Mouse (Mus musculus) midbrain, embryonic 15.5 days (tissue): Measurements from ENCODE around the gene Wdr53. TPM values are rescaled to one million over a fixed set of nuclear protein-coding genes. Genes with fewer than 3 reads are reported as not detected.
"Not testable (repeated sequence)": the region's sequence is repeated elsewhere in the genome, so short reads cannot be mapped to it uniquely, and the experiment has no call there.

Source experiments
- ATAC-seq: fragments of 200-750 bp; cut with Nextera tagmentation; replicated peaks from 2 replicates; pipeline ENCODE4 v1.8.0; 2017; ENCODE audit warnings: moderate TSS enrichment
- H3K27ac ChIP-seq: fragments of 300-500 bp; sonication (generic); 2 replicates; pipeline ENCODE4 v1.5.1; 2015; ENCODE audit warnings: mild to moderate bottlenecking, inconsistent platforms
- H3K27me3 ChIP-seq: fragments of 300-500 bp; sonication (generic); replicated peaks from 2 replicates; pipeline ENCODE4 v1.6.1; 2015; ENCODE audit warnings: inconsistent platforms
- H3K36me3 ChIP-seq: fragments of 300-500 bp; sonication (generic); replicated peaks from 2 replicates; pipeline ENCODE4 v1.6.1; 2015; ENCODE audit warnings: inconsistent platforms
- H3K4me1 ChIP-seq: fragments of 300-500 bp; sonication (generic); 2 replicates; pipeline ENCODE4 v1.6.1; 2015; ENCODE audit warnings: inconsistent platforms
- H3K4me2 ChIP-seq: fragments of 300-500 bp; sonication (generic); 2 replicates; pipeline ENCODE4 v1.6.1; 2015; ENCODE audit warnings: inconsistent platforms, mild to moderate bottlenecking, moderate library complexity
- H3K4me3 ChIP-seq: fragments of 300-500 bp; sonication (generic); 2 replicates; pipeline ENCODE4 v1.5.1; 2015; ENCODE audit warnings: mild to moderate bottlenecking, inconsistent platforms
- H3K9ac ChIP-seq: fragments of 300-500 bp; sonication (generic); 2 replicates; pipeline ENCODE4 v1.6.1; 2015; ENCODE audit warnings: mild to moderate bottlenecking, inconsistent platforms
- H3K9me3 ChIP-seq: fragments of 300-500 bp; sonication (generic); 2 replicates; pipeline ENCODE4 v1.6.1; 2016; ENCODE audit warnings: inconsistent platforms
- WGBS: fragments of 180-500 bp; shearing (Covaris S2); methylation state at CpG from one replicate; pipeline ENCODE4 v1.1.7; 2015; ENCODE audit warnings: mixed read lengths; 5-methylcytosine and 5-hydroxymethylcytosine counted together
- polyA plus RNA-seq: library from polyadenylated mRNA; unstranded; fragments of >200 nt; fragmentation: Nextera tagmentation; extraction: Ambion mirVana; gene quantifications from 2 replicates; pipeline ENCODE4 v1.2.1, GENCODE M21; 2015

The Wdr53 gene
- 13.7 and 15.6 TPM in 2 replicates for polyA plus RNA-seq

DNA sequence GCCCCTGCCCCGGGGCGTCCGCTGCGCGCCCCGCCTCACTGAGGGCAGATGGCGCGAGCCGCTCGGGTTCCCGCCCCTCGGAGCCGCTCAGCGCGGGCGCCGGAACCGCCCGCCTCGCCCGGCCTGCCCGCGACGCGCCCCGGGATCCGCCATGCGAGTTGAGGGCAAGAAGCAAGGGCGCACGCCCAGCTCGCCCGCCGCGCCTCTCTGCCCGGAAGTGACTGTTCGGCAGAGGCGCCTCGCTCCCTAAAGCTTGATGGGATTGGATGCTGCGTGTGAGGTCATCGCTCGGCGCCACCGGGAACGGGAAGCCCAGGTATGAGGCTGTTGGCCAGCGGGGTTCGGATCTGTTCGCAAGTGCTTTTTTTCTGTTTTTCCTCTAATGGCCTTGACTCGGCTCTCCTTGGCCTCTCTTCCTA, at the start of gene Wdr53, which contains the start of gene Fbxo45:
Gene Wdr53, plus strand, starts transcription at position 276 of the 419 bp plus-strand sequence.
Gene Fbxo45, minus strand, starts transcription at position 207 of the 419 bp plus-strand sequence.
- ATAC-seq: peak; percentile 99
- Histone ChIP-seq H3K4me3 (peak within 1 kb of the TSS; percentile 99), H3K27ac (peak within 1 kb of the TSS; percentile 93), H3K9me3 (no peaks in the 10 kb centered on the region), H3K27me3 (no peaks in the 10 kb centered on the region), H3K4me1 (peaks cover 39% of the 10 kb centered on the region), H3K36me3 (no peaks in the 10 kb centered on the region; the same call in 1 of the 2 replicates), H3K9ac (peak within 1 kb of the TSS; percentile 89), H3K4me2 (peak within 1 kb of the TSS; percentile 83)
- under 1% methylated on average over 46 of the region's 48 CpGs for WGBS

DNA sequence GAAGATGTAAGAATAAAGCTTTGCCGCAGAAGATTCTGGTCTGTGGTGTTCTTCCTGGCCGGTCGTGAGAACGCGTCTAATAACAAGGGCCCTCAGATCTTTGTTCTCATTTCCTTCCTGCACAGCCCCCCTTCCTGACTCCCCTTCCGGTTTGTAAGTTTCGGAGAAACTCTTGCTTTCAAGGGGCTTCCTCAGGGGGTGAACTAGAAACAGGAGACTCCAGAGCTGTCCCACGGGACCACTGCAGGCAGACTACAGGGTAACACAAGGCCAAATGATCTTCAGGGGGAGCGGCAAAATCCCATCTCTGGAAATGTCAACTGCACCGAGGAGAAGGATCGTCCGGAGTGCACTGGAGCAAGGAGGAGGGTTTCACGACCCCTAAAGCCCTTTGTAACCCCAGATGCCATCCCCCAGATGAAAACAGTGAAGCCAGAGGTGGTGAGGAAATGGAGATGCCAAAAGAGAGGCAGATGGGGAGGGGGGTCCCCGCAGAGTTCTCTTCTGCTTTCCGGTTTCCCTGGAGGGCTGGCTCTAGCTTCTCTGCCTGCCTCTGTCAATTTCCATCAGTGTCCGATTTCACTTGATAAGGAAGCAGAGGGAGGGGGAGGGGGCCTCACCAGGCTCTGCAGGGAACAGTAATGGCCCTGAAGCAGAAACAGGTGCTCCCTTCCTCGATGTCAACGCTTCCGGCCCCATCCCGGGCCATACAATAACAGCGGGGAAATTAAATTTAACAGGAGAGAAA, 46.6 kb upstream of the Wdr53 start:
- peak overlapping the region; percentile 26; the same call in 1 of the 2 replicates for H3K4me2 ChIP-seq
- H3K27me3 ChIP-seq: no peaks in the 10 kb centered on the region
- H3K4me1 ChIP-seq: 0 out of 2 replicates have a peak, but pooled peaks cover 8% of the 10 kb centered on the region
- H3K4me3 ChIP-seq: 0 out of 2 replicates have a peak overlapping the region, but pooled peaks have one; percentile 15
- H3K9me3 ChIP-seq: no peaks in the 10 kb centered on the region
- 52% methylated on average over 21 of the region's 21 CpGs for WGBS
- H3K36me3 ChIP-seq: no peaks in the 10 kb centered on the region
- no peak overlapping the region for H3K9ac ChIP-seq
- H3K27ac ChIP-seq: peak overlapping the region; percentile 53; the same call in 1 of the 2 replicates
- no peak for ATAC-seq

DNA sequence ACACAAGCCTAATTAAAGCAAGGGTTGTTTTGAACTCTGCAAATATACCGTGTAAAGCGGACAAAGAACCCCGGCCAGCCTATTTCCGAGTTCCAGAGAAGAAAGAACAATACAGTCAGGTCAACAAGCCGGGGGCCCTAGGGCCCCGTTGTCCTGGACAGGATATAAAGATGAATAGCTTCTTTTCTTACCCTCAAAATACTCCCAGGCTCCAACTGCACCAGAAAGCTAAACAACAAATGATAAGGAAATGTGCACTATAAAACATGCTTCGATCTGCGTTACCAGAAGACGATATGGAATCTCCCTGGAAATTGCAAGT, 46.1 kb upstream of the Wdr53 start:
- Histone ChIP-seq H3K9me3 (no peaks in the 10 kb centered on the region), H3K36me3 (no peaks in the 10 kb centered on the region), H3K27ac (no peak overlapping the region), H3K4me3 (no peak overlapping the region), H3K4me2 (peak overlapping the region; percentile 26; the same call in 1 of the 2 replicates), H3K9ac (no peak overlapping the region), H3K27me3 (no peaks in the 10 kb centered on the region), H3K4me1 (0 out of 2 replicates have a peak, but pooled peaks cover 8% of the 10 kb centered on the region)
- ATAC-seq: no peak
- 46% methylated on average over 9 of the region's 9 CpGs for WGBS

DNA sequence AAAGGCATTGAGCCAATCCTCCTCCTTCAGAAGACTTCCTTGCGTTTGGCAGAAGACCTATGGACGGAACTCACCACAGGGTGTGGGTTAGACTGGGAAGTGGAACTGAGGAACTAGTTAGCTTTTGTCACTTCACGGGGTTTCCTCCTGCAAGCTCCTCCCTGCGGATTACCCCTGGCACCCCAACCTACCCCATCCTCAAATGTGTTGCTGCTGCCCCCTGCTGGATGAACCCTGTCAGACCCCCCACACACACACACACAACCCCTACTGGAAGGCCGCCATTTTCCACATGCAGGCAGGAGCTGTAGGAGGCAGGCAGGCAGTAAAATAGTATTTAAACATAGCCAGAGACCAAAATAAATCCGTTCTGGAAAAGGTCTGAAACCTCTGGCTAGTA, 44.3 kb upstream of the Wdr53 start:
- ATAC-seq: no peak
- Histone ChIP-seq H3K9me3 (no peaks in the 10 kb centered on the region), H3K4me1 (0 out of 2 replicates have a peak, but pooled peaks cover 8% of the 10 kb centered on the region), H3K4me3 (no peak overlapping the region), H3K27ac (no peak overlapping the region), H3K36me3 (no peaks in the 10 kb centered on the region), H3K27me3 (no peaks in the 10 kb centered on the region), H3K9ac (no peak overlapping the region), H3K4me2 (no peak overlapping the region)
- whole genome bisulfite sequencing: 75% methylated on average over 6 of the region's 6 CpGs

DNA sequence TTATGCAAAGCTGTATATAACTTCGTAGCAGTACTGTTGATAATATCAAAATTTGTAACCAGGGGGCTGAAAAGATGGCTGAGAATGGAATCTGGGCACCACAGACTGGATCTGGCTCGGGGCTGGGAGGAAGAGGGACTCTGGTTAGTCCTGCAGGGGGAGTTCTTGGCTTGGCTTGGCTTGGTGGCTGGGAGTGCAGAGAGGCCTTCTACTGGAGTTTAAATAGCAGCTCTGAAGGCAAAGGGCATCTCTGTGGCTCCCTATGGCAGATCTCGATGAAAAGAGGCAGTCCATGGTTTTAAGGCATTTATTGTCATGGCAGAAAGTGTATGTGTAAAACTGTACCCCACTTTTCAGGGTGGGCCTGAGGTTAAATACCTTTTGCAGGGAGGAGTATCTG, 42.1 kb upstream of the Wdr53 start:
- Histone ChIP-seq H3K4me3 (no peak overlapping the region), H3K27me3 (no peaks in the 10 kb centered on the region), H3K9ac (no peak overlapping the region), H3K36me3 (no peaks in the 10 kb centered on the region), H3K27ac (no peak overlapping the region), H3K9me3 (no peaks in the 10 kb centered on the region), H3K4me2 (no peak overlapping the region), H3K4me1 (0 out of 2 replicates have a peak, but pooled peaks cover 8% of the 10 kb centered on the region)
- no peak for ATAC-seq
- WGBS: 62% methylated on average over 3 of the region's 3 CpGs

DNA sequence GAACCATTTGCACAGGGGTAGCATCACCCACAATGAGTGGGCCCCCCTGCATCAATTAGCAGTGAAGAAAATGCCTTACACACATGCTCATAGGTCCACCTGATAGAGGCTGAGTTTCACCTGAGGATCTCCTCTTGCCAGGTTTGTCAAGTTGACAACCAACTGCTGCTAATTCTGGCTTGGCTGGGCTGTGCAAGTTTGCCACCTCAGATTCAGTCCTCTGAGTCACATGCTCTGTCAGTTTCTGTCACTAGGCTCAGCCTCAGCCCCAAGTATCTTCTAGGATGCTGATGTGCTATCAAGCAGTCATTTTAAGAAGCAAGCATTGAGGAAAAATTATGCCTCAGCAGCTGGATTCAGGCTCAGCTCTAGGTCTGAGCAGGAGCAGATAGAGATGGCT, 32.9 kb upstream of the Wdr53 start:
- Histone ChIP-seq H3K27me3 (no peaks in the 10 kb centered on the region), H3K9ac (no peak overlapping the region), H3K4me1 (no peaks in the 10 kb centered on the region), H3K36me3 (no peaks in the 10 kb centered on the region), H3K4me2 (no peak overlapping the region), H3K4me3 (no peak overlapping the region), H3K9me3 (no peaks in the 10 kb centered on the region), H3K27ac (no peak overlapping the region)
- no peak for ATAC-seq

DNA sequence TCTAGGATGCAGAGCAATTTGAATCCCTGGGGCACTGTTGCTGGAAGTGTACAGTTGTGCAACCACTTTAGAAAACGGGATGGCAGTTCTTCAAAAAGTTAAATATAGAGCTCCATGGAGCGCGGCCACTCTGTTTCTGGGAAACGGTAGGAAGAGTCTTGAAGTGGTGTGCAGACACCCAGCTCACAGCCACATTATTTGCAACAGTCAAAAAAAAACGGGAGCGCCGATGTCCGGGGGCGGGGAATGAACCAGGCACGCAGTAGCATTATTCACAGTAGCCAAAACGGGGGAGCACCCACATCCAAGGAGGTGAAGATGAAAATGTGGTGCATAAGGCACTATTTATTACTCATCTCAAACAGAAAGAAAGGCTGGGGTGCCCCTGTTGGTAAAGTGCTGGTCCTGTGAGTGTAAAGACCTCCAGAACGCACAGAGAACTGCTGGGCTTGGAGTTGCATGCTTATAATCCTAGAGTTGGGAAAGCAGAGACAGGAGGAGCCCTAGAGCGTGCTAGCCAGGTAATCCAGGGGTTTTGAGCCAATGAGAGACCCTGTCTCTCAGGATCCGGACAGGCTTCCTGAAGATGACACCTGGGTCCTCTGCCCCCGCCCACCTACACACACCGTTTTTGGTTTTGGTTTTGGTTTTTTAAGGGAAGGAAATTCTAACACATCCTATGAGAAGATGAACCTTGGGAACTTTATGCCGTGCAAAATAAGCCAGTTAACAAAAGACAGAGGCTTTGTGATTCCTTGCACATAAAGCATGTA, 32.0 kb upstream of the Wdr53 start:
- Histone ChIP-seq H3K36me3 (no peaks in the 10 kb centered on the region), H3K4me2 (no peak overlapping the region), H3K9ac (no peak overlapping the region), H3K9me3 (no peaks in the 10 kb centered on the region), H3K27ac (no peak overlapping the region), H3K4me3 (no peak overlapping the region), H3K27me3 (no peaks in the 10 kb centered on the region), H3K4me1 (no peaks in the 10 kb centered on the region)
- no peak for ATAC-seq
- 83% methylated on average over 17 of the region's 17 CpGs for WGBS

DNA sequence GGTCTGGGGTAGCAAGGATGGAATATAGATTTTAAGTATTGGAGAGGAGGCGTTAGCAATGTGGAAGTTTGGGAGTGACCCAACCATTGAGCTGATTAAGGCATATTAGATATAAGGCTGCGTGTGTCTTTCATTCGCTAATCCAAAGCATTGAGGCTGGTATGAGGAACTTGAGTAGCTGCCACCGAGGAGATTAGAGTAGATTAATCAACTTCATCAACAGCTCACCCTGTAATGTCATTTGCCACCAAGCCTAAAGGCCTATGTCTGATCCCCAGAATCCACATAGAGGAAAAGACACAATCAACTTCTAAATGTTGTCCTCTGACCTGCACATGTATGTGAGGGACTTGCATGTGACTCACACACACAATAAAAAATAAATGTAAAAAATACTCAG, 25.2 kb upstream of the Wdr53 start:
- no peak for ATAC-seq

DNA sequence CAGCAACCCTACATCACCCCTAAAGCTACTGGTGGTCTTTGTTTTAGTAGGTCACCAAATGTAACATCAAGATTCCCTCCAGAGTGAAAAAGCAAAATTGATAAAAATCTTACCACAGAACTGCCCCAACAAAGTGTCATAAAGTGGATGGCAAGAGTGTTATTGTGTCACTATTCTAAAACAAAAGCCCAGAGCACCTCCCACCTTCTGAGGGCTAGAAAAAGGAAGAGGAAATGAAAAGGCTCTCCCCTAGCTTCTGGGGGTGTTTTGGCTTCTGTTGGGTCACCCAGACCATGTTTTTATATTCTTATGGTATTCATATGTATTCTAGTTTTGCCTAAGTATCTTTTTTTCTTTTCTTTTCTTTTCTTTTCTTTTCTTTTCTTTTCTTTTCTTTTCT, 24.6 kb upstream of the Wdr53 start:
- no peak overlapping the region for H3K4me2 ChIP-seq
- no peak for ATAC-seq
- H3K4me3 ChIP-seq: no peak overlapping the region
- H3K36me3 ChIP-seq: no peaks in the 10 kb centered on the region
- no peaks in the 10 kb centered on the region for H3K27me3 ChIP-seq
- no peaks in the 10 kb centered on the region for H3K4me1 ChIP-seq
- no peak overlapping the region for H3K27ac ChIP-seq
- no peaks in the 10 kb centered on the region for H3K9me3 ChIP-seq
- no peak overlapping the region for H3K9ac ChIP-seq

More for the DNA sequence above, 25.2 kb upstream of the Wdr53 start:
- Histone ChIP-seq H3K9me3 (no peaks in the 10 kb centered on the region), H3K4me3 (no peak overlapping the region), H3K27me3 (no peaks in the 10 kb centered on the region), H3K4me2 (no peak overlapping the region), H3K4me1 (no peaks in the 10 kb centered on the region), H3K27ac (no peak overlapping the region), H3K36me3 (no peaks in the 10 kb centered on the region), H3K9ac (no peak overlapping the region)
- 79% methylated on average over 4 of the region's 4 CpGs for WGBS

DNA sequence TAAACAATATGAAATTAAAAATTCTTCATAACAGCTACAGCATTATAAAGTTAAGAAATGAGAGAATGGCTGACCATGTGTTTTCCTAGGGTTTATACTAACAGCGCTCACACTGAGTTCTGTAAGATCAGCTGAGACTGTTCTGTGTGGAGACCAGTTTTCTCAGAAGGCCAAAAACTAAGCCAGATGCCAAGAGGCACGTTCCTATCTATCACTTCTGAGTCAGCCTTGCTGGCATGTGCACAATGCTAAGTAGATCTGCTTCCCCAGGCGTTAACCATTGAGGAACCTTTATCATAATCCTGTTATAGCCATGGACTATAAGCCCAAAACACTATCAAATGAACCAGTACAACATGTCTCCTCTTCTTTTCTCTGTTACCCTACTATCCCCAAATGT, 15.0 kb upstream of the Wdr53 start:
- not testable (repeated sequence) for H3K9me3 ChIP-seq, H3K27ac ChIP-seq, H3K9ac ChIP-seq, H3K36me3 ChIP-seq, H3K4me2 ChIP-seq, H3K4me1 ChIP-seq, H3K27me3 ChIP-seq, H3K4me3 ChIP-seq, ATAC-seq
- 84% methylated on average over 3 of the region's 3 CpGs for WGBS

DNA sequence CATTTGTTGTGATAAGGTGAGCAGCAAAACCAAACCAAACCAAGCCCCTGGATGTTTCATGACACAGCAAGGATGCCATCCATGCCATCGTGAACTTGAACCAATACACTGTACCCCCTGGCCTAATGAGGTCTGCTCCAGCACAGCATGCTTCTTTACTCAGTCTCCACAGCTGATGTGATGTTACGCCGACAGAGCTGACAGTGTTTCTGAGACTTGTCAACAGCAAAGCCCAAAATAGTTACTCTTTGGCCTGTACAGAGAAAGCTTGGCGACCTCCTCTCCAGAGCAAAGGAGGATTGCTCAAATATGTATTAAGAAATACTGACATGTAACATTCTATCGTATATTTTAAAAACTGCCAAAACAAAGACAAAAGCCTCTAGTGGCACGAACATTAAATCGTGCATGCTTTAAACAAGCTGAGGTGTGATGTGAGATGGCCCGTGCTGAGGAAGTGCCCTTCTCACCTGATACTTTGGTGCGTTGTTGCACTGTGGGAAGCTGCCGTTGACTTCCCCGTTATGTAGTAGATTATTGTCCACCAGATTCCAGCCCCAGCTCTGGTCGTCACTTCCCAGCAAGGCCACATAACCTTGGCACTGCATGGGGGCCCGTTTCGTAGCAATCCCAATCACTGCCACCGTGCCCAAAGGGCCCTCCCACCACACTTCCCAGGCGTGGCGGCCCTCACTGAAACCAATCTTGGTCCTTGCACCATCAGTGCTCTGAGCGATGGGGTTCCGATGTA, 8.9 kb upstream of the Wdr53 start:
- Histone ChIP-seq H3K27me3 (no peaks in the 10 kb centered on the region), H3K4me3 (no peak overlapping the region), H3K27ac (no peak overlapping the region), H3K9me3 (no peaks in the 10 kb centered on the region), H3K4me2 (no peak overlapping the region), H3K9ac (no peak overlapping the region), H3K36me3 (peaks cover 3% of the 10 kb centered on the region), H3K4me1 (peaks cover 2% of the 10 kb centered on the region)
- no peak for ATAC-seq
- WGBS: 91% methylated on average over 19 of the region's 19 CpGs
